Mouse (Mus musculus): ENCODE results near the gene Tmem252. TPM values are rescaled to one million over a fixed set of nuclear protein-coding genes. Genes with fewer than 3 reads are reported as not detected.
A peak's percentile ranks its signal among the peaks of the same experiment; 100 is the strongest.

The Tmem252 gene
- 0.25 and 0.35 TPM in 2 replicates for polyA plus RNA-seq (2016; fragmentation: Nextera tagmentation; extraction: Ambion mirVana)

GRCm38 (mm10) chr19:24673762-24674161 lies at the start of gene Tmem252:
Gene Tmem252, plus strand, starts transcription at chr19:24674008.
- Histone ChIP-seq H3K27me3 (ENCODE audit: insufficient read depth, poor library complexity, severe bottlenecking) (no peaks in the 10 kb centered on the region), H3K4me3 (no peak within 1 kb of the TSS), H3K9me3 (no peaks in the 10 kb centered on the region), H3K4me1 (replicated peaks) (peaks cover 11% of the 10 kb centered on the region; the same call in 1 of the 2 replicates), H3K27ac (no peak within 1 kb of the TSS), H3K36me3 (no peaks in the 10 kb centered on the region)
- 67% methylated on average over 4 of the region's 4 CpGs for WGBS
- DNase-seq (ENCODE audit: low spot score), result no peak

- H3K27me3 ChIP-seq (ENCODE audit: insufficient read depth, poor library complexity, severe bottlenecking), result no peaks in the 10 kb centered on the region
- no peaks in the 10 kb centered on the region for H3K4me1 ChIP-seq (replicated peaks)
- H3K36me3 ChIP-seq, result no peaks in the 10 kb centered on the region
- H3K27ac ChIP-seq, result no peak overlapping the region
- 84% methylated on average over 4 of the region's 4 CpGs for WGBS
- no peak overlapping the region for H3K4me3 ChIP-seq
- no peaks in the 10 kb centered on the region for H3K9me3 ChIP-seq
- no peak for DNase-seq (ENCODE audit: low spot score)
Measured at GRCm38 (mm10) chr19:24628049-24628448, 45.8 kb upstream of the Tmem252 start.

GRCm38 (mm10) chr19:24633008-24633407 lies 40.8 kb upstream of the Tmem252 start:
- 89% methylated on average over 3 of the region's 3 CpGs for WGBS
- H3K36me3 ChIP-seq, result no peaks in the 10 kb centered on the region
- H3K27ac ChIP-seq, result no peak overlapping the region
- no peak overlapping the region for H3K4me3 ChIP-seq
- H3K27me3 ChIP-seq (ENCODE audit: insufficient read depth, poor library complexity, severe bottlenecking), result no peaks in the 10 kb centered on the region
- no peaks in the 10 kb centered on the region for H3K4me1 ChIP-seq (replicated peaks)
- no peaks in the 10 kb centered on the region for H3K9me3 ChIP-seq
- no peak for DNase-seq (ENCODE audit: low spot score)

- peak; percentile 73 for DNase-seq (ENCODE audit: low spot score)
- Histone ChIP-seq H3K27me3 (ENCODE audit: insufficient read depth, poor library complexity, severe bottlenecking) (no peaks in the 10 kb centered on the region), H3K4me1 (replicated peaks) (no peaks in the 10 kb centered on the region), H3K27ac (no peak overlapping the region), H3K9me3 (no peaks in the 10 kb centered on the region), H3K4me3 (no peak overlapping the region), H3K36me3 (no peaks in the 10 kb centered on the region)
- WGBS, result 8% methylated on average over 7 of the region's 7 CpGs
Measured at GRCm38 (mm10) chr19:24634602-24635001, 39.2 kb upstream of the Tmem252 start.

GRCm38 (mm10) chr19:24636616-24637015 lies 37.2 kb upstream of the Tmem252 start:
- no peaks in the 10 kb centered on the region for H3K27me3 ChIP-seq (ENCODE audit: insufficient read depth, poor library complexity, severe bottlenecking)
- no peaks in the 10 kb centered on the region for H3K4me1 ChIP-seq (replicated peaks)
- WGBS, result 85% methylated on average over 10 of the region's 10 CpGs
- no peaks in the 10 kb centered on the region for H3K9me3 ChIP-seq
- H3K27ac ChIP-seq, result no peak overlapping the region
- DNase-seq (ENCODE audit: low spot score), result no peak
- H3K4me3 ChIP-seq, result no peak overlapping the region
- no peaks in the 10 kb centered on the region for H3K36me3 ChIP-seq

GRCm38 (mm10) chr19:24637988-24638387 lies 35.8 kb upstream of the Tmem252 start:
- Histone ChIP-seq H3K36me3 (no peaks in the 10 kb centered on the region), H3K27me3 (ENCODE audit: insufficient read depth, poor library complexity, severe bottlenecking) (no peaks in the 10 kb centered on the region), H3K4me1 (replicated peaks) (no peaks in the 10 kb centered on the region), H3K9me3 (no peaks in the 10 kb centered on the region), H3K27ac (no peak overlapping the region), H3K4me3 (no peak overlapping the region)
- DNase-seq (ENCODE audit: low spot score), result no peak
- 90% methylated on average over 6 of the region's 6 CpGs for WGBS

GRCm38 (mm10) chr19:24640982-24641381 lies 32.8 kb upstream of the Tmem252 start:
- DNase-seq (ENCODE audit: low spot score), result no peak
- Histone ChIP-seq H3K4me3 (no peak overlapping the region), H3K36me3 (no peaks in the 10 kb centered on the region), H3K27me3 (ENCODE audit: insufficient read depth, poor library complexity, severe bottlenecking) (no peaks in the 10 kb centered on the region), H3K27ac (no peak overlapping the region), H3K4me1 (replicated peaks) (no peaks in the 10 kb centered on the region), H3K9me3 (no peaks in the 10 kb centered on the region)
- 92% methylated on average over 6 of the region's 6 CpGs for WGBS

- Histone ChIP-seq H3K36me3 (no peaks in the 10 kb centered on the region), H3K27ac (no peak overlapping the region), H3K27me3 (ENCODE audit: insufficient read depth, poor library complexity, severe bottlenecking) (no peaks in the 10 kb centered on the region), H3K4me3 (no peak overlapping the region), H3K4me1 (replicated peaks) (no peaks in the 10 kb centered on the region), H3K9me3 (no peaks in the 10 kb centered on the region)
- DNase-seq (ENCODE audit: low spot score), result no peak
- WGBS, result 68% methylated on average over 10 of the region's 10 CpGs
Measured at GRCm38 (mm10) chr19:24644971-24645370, 28.8 kb upstream of the Tmem252 start.

GRCm38 (mm10) chr19:24646162-24646829 lies 27.5 kb upstream of the Tmem252 start:
- no peaks in the 10 kb centered on the region for H3K36me3 ChIP-seq
- WGBS, result 86% methylated on average over 8 of the region's 8 CpGs

GRCm38 (mm10) chr19:24648016-24648415 lies 25.8 kb upstream of the Tmem252 start:
- Histone ChIP-seq H3K27ac (no peak overlapping the region), H3K4me3 (no peak overlapping the region), H3K4me1 (replicated peaks) (peaks cover 8% of the 10 kb centered on the region; the same call in 1 of the 2 replicates), H3K9me3 (no peaks in the 10 kb centered on the region), H3K36me3 (no peaks in the 10 kb centered on the region), H3K27me3 (ENCODE audit: insufficient read depth, poor library complexity, severe bottlenecking) (no peaks in the 10 kb centered on the region)
- no peak for DNase-seq (ENCODE audit: low spot score)
- WGBS, result 83% methylated on average over 8 of the region's 8 CpGs

More at GRCm38 (mm10) chr19:24646162-24646829, 27.5 kb upstream of the Tmem252 start:
- Histone ChIP-seq H3K9me3 (no peaks in the 10 kb centered on the region), H3K4me1 (replicated peaks) (no peaks in the 10 kb centered on the region), H3K4me3 (no peak overlapping the region), H3K27ac (no peak overlapping the region), H3K27me3 (ENCODE audit: insufficient read depth, poor library complexity, severe bottlenecking) (no peaks in the 10 kb centered on the region)
- no peak for DNase-seq (ENCODE audit: low spot score)

- no peaks in the 10 kb centered on the region for H3K36me3 ChIP-seq
- H3K9me3 ChIP-seq, result no peaks in the 10 kb centered on the region
- peaks cover 19% of the 10 kb centered on the region for H3K4me1 ChIP-seq (replicated peaks)
- 80% methylated on average over 8 of the region's 8 CpGs for WGBS
- no peak for DNase-seq (ENCODE audit: low spot score)
- no peak overlapping the region for H3K4me3 ChIP-seq
- no peak overlapping the region for H3K27ac ChIP-seq
- H3K27me3 ChIP-seq (ENCODE audit: insufficient read depth, poor library complexity, severe bottlenecking), result no peaks in the 10 kb centered on the region
Measured at GRCm38 (mm10) chr19:24650428-24650827, 23.4 kb upstream of the Tmem252 start.

- WGBS, result 62% methylated on average over 2 of the region's 2 CpGs
- Histone ChIP-seq H3K36me3 (no peaks in the 10 kb centered on the region), H3K27ac (no peak overlapping the region), H3K27me3 (ENCODE audit: insufficient read depth, poor library complexity, severe bottlenecking) (no peaks in the 10 kb centered on the region), H3K4me1 (replicated peaks) (peaks cover 19% of the 10 kb centered on the region), H3K9me3 (no peaks in the 10 kb centered on the region), H3K4me3 (no peak overlapping the region)
- no peak for DNase-seq (ENCODE audit: low spot score)
Measured at GRCm38 (mm10) chr19:24651595-24651994, 22.2 kb upstream of the Tmem252 start.

- Histone ChIP-seq H3K27ac (no peak overlapping the region), H3K36me3 (no peaks in the 10 kb centered on the region), H3K27me3 (ENCODE audit: insufficient read depth, poor library complexity, severe bottlenecking) (no peaks in the 10 kb centered on the region), H3K9me3 (no peaks in the 10 kb centered on the region), H3K4me3 (no peak overlapping the region), H3K4me1 (replicated peaks) (peaks cover 19% of the 10 kb centered on the region)
- no peak for DNase-seq (ENCODE audit: low spot score)
- 55% methylated on average over 6 of the region's 6 CpGs for WGBS
Measured at GRCm38 (mm10) chr19:24652342-24653019, 21.3 kb upstream of the Tmem252 start.
